Mouse (Mus musculus): ENCODE results near the gene Ugt8a. TPM values are rescaled to one million over a fixed set of nuclear protein-coding genes. Genes with fewer than 3 reads are reported as not detected.
A peak's percentile ranks its signal among the peaks of the same experiment; 100 is the strongest.

Ugt8a gene
- polyA plus RNA-seq (2015; fragmentation: Nextera tagmentation; extraction: Ambion mirVana), result 11.5 and 11.8 TPM in 2 replicates

- H3K36me3 ChIP-seq (ENCODE audit: insufficient read depth, low read length), result no peaks in the 10 kb centered on the region
- H3K9ac ChIP-seq (ENCODE audit: low read depth, low read length), result peak within 1 kb of the TSS; percentile 42; the same call in 1 of the 2 replicates
- 0 out of 2 replicates have a peak, but pooled peaks cover 14% of the 10 kb centered on the region for H3K27me3 ChIP-seq (ENCODE audit: insufficient read depth, low read length)
- H3K4me1 ChIP-seq (replicated peaks; ENCODE audit: insufficient read depth, low read length), result no peaks in the 10 kb centered on the region
- WGBS, result under 1% methylated on average over 63 of the region's 85 CpGs
- H3K9me3 ChIP-seq (replicated peaks; ENCODE audit: low read length), result no peaks in the 10 kb centered on the region
- H3K27ac ChIP-seq, result no peak within 1 kb of the TSS
- H3K4me2 ChIP-seq (ENCODE audit: low read length), result peak within 1 kb of the TSS; percentile 73
- peak; percentile 71 for ATAC-seq (replicated peaks; ENCODE audit: low FRiP score, low read depth)
- peak; percentile 15 for DNase-seq (ENCODE audit: low spot score)
- TF ChIP-seq CTCF (IDR thresholded peaks at IDR 0.05; ENCODE audit: low read depth), result no peak
- H3K4me3 ChIP-seq (replicated peaks; ENCODE audit: low read depth, low read length), result peak within 1 kb of the TSS; percentile 52
Observed at GRCm38 (mm10) chr3:125938092-125938755, at the start of gene Ugt8a. Gene Ugt8a, minus strand, starts transcription at chr3:125938619.

DNA sequence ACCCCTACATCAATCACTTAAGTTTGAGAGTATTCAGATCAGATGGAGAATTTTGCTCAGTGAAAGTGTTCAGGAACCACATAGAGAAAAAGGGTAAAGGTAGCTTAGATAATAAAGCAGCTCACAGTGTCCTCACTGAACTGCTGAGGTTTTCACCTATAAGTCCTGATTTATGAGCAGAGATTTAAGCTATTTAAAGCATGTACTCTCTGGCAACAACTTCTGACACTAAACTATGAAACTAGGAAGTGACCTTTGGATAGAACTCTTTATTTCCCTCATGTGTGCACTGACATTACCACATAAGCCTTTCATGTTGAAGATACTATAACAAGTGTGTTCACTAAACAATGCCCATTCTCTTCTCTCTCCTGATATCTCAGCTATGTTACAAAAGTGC lies 48.2 kb upstream of the Ugt8a start:
- Histone ChIP-seq H3K4me2 (ENCODE audit: low read length) (no peak overlapping the region), H3K9me3 (replicated peaks; ENCODE audit: low read length) (no peaks in the 10 kb centered on the region), H3K4me1 (replicated peaks; ENCODE audit: insufficient read depth, low read length) (no peaks in the 10 kb centered on the region), H3K4me3 (replicated peaks; ENCODE audit: low read depth, low read length) (no peak overlapping the region), H3K27ac (no peak overlapping the region), H3K9ac (ENCODE audit: low read depth, low read length) (no peak overlapping the region), H3K36me3 (ENCODE audit: insufficient read depth, low read length) (no peaks in the 10 kb centered on the region), H3K27me3 (ENCODE audit: insufficient read depth, low read length) (no peaks in the 10 kb centered on the region)
- no peak for TF ChIP-seq CTCF (IDR thresholded peaks at IDR 0.05; ENCODE audit: low read depth)
- DNase-seq (ENCODE audit: low spot score) (no peak), ATAC-seq (replicated peaks; ENCODE audit: low FRiP score, low read depth) (no peak)

GRCm38 (mm10) chr3:125983707-125984420 lies 45.4 kb upstream of the Ugt8a start:
- WGBS, result 80% methylated on average over 2 of the region's 2 CpGs
- DNase-seq (ENCODE audit: low spot score) (no peak), ATAC-seq (replicated peaks; ENCODE audit: low FRiP score, low read depth) (no peak)
- Histone ChIP-seq H3K4me3 (replicated peaks; ENCODE audit: low read depth, low read length) (no peak overlapping the region), H3K27me3 (ENCODE audit: insufficient read depth, low read length) (no peaks in the 10 kb centered on the region), H3K4me2 (ENCODE audit: low read length) (no peak overlapping the region), H3K9ac (ENCODE audit: low read depth, low read length) (no peak overlapping the region), H3K36me3 (ENCODE audit: insufficient read depth, low read length) (no peaks in the 10 kb centered on the region), H3K27ac (no peak overlapping the region), H3K9me3 (replicated peaks; ENCODE audit: low read length) (no peaks in the 10 kb centered on the region), H3K4me1 (replicated peaks; ENCODE audit: insufficient read depth, low read length) (no peaks in the 10 kb centered on the region)
- TF ChIP-seq CTCF (IDR thresholded peaks at IDR 0.05; ENCODE audit: low read depth), result no peak

DNA sequence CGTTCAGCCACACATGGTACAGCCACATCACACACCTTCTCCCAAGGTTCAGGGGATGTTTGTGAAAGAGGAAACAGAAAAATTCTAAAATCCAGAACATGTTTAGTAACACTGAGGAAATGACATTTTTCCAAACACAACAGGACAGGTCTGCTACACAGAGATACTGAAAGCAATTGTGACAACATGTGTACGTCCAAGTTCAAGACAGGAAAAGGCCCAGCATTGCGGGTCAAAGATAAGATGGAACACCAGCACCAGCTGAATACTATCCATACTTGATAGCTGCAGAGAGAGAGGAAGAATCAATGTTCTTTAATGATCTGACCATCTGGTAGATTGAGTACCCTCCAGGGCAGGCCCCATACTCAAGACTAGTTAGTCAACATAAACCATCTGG lies 41.1 kb upstream of the Ugt8a start:
- 69% methylated on average over 3 of the region's 3 CpGs for WGBS
- H3K9me3 ChIP-seq (replicated peaks; ENCODE audit: low read length), result no peaks in the 10 kb centered on the region
- H3K36me3 ChIP-seq (ENCODE audit: insufficient read depth, low read length), result no peaks in the 10 kb centered on the region
- no peak overlapping the region for H3K4me3 ChIP-seq (replicated peaks; ENCODE audit: low read depth, low read length)
- H3K4me2 ChIP-seq (ENCODE audit: low read length), result no peak overlapping the region
- no peak for TF ChIP-seq CTCF (IDR thresholded peaks at IDR 0.05; ENCODE audit: low read depth)
- H3K27me3 ChIP-seq (ENCODE audit: insufficient read depth, low read length), result no peaks in the 10 kb centered on the region
- H3K9ac ChIP-seq (ENCODE audit: low read depth, low read length), result no peak overlapping the region
- H3K27ac ChIP-seq, result no peak overlapping the region
- ATAC-seq (replicated peaks; ENCODE audit: low FRiP score, low read depth) (no peak), DNase-seq (ENCODE audit: low spot score) (no peak)
- no peaks in the 10 kb centered on the region for H3K4me1 ChIP-seq (replicated peaks; ENCODE audit: insufficient read depth, low read length)

GRCm38 (mm10) chr3:125975899-125976298 lies 37.5 kb upstream of the Ugt8a start:
- Histone ChIP-seq H3K4me3 (replicated peaks; ENCODE audit: low read depth, low read length) (no peak overlapping the region), H3K4me1 (replicated peaks; ENCODE audit: insufficient read depth, low read length) (no peaks in the 10 kb centered on the region), H3K9ac (ENCODE audit: low read depth, low read length) (no peak overlapping the region), H3K9me3 (replicated peaks; ENCODE audit: low read length) (no peaks in the 10 kb centered on the region), H3K27me3 (ENCODE audit: insufficient read depth, low read length) (no peaks in the 10 kb centered on the region), H3K27ac (no peak overlapping the region), H3K4me2 (ENCODE audit: low read length) (no peak overlapping the region), H3K36me3 (ENCODE audit: insufficient read depth, low read length) (no peaks in the 10 kb centered on the region)
- TF ChIP-seq CTCF (IDR thresholded peaks at IDR 0.05; ENCODE audit: low read depth), result no peak
- WGBS, result 59% methylated on average over 4 of the region's 4 CpGs
- DNase-seq (ENCODE audit: low spot score), result no peak
- no peak for ATAC-seq (replicated peaks; ENCODE audit: low FRiP score, low read depth)

GRCm38 (mm10) chr3:125969458-125969857 lies 31.0 kb upstream of the Ugt8a start:
- TF ChIP-seq CTCF (IDR thresholded peaks at IDR 0.05; ENCODE audit: low read depth), result no peak
- Histone ChIP-seq H3K36me3 (ENCODE audit: insufficient read depth, low read length) (no peaks in the 10 kb centered on the region), H3K9me3 (replicated peaks; ENCODE audit: low read length) (no peaks in the 10 kb centered on the region), H3K4me2 (ENCODE audit: low read length) (no peak overlapping the region), H3K4me3 (replicated peaks; ENCODE audit: low read depth, low read length) (no peak overlapping the region), H3K4me1 (replicated peaks; ENCODE audit: insufficient read depth, low read length) (no peaks in the 10 kb centered on the region), H3K27me3 (ENCODE audit: insufficient read depth, low read length) (no peaks in the 10 kb centered on the region), H3K9ac (ENCODE audit: low read depth, low read length) (no peak overlapping the region), H3K27ac (no peak overlapping the region)
- 83% methylated on average over 4 of the region's 4 CpGs for WGBS
- ATAC-seq (replicated peaks; ENCODE audit: low FRiP score, low read depth), result no peak
- no peak for DNase-seq (ENCODE audit: low spot score)
